ENCODE assay signal across 8 mouse cellular contexts in genomic region chr11:69118765-69119164, GRCm38 (mm10). TPM values are rescaled to one million over a fixed set of nuclear protein-coding genes. Genes with fewer than 3 reads are reported as not detected.
DNase-seq lines count a peak whose midpoint lies in the region; ATAC-seq and TF ChIP-seq lines count a peak whose summit lies in the region.

No protein-coding gene starts in this region.

- ATAC-seq in monocyte, adult 5-6 weeks (replicated peaks; ENCODE audit: insufficient number of reproducible peaks, low FRiP score, low TSS enrichment, poor library complexity, severe bottlenecking), result peak; percentile 14; the same call in 1 of the 2 replicates

- peaks cover 55% of the 10 kb centered on the region for H3K4me1 ChIP-seq in embryonic facial prominence, embryonic 10.5 days
- peaks cover 17% of the 10 kb centered on the region for H3K4me1 ChIP-seq in liver, adult 2 months (ENCODE audit: control insufficient read depth, insufficient read depth, low read length)

- H3K27me3 ChIP-seq in embryonic facial prominence, embryonic 10.5 days (replicated peaks; ENCODE audit: low read depth, poor library complexity, severe bottlenecking), result peaks cover 58% of the 10 kb centered on the region
- no peaks in the 10 kb centered on the region for H3K27me3 ChIP-seq in liver, adult 2 months (ENCODE audit: control insufficient read depth, insufficient read depth, low read length)

- H3K27ac ChIP-seq in embryonic facial prominence, embryonic 10.5 days (replicated peaks), result no peak overlapping the region; the same call in 1 of the 2 replicates
- H3K27ac ChIP-seq in liver, adult 2 months (replicated peaks; ENCODE audit: insufficient read depth, low read depth, low read length), result no peak overlapping the region

- peak; percentile 94 for DNase-seq in gastrocnemius, adult 18-20 months (ENCODE audit: low spot score)
- DNase-seq in gastrocnemius, postnatal 14 days, result no peak
- DNase-seq in embryonic facial prominence, embryonic 10.5 days (ENCODE audit: low spot score), result peak; percentile 85
- peak; percentile 78 to 92 for DNase-seq in heart, adult 9 months (ENCODE audit: low spot score in 2 of 2)
- DNase-seq in kidney, adult 9 months, result peak; percentile 95
- DNase-seq in liver, adult 2 months (ENCODE audit: extremely low read depth, low read depth, low spot score), result peak; percentile 73
- peak; percentile 88 to 95 for DNase-seq in spleen, postnatal 4 days (ENCODE audit: low spot score in 2 of 2)

- H3K9me3 ChIP-seq in embryonic facial prominence, embryonic 10.5 days, result no peaks in the 10 kb centered on the region

- WGBS in embryonic facial prominence, embryonic 10.5 days, result under 1% methylated on average over 15 of the region's 15 CpGs
- 4% methylated on average over 15 of the region's 15 CpGs for WGBS in liver, adult 2 months

- no peak for TF ChIP-seq CTCF in liver, adult 2 months (IDR thresholded peaks at IDR 0.05; ENCODE audit: low read depth, low read length)

- H3K36me3 ChIP-seq in embryonic facial prominence, embryonic 10.5 days (replicated peaks), result no peaks in the 10 kb centered on the region
- H3K36me3 ChIP-seq in liver, adult 2 months (ENCODE audit: control insufficient read depth, insufficient read depth, low read length), result no peaks in the 10 kb centered on the region

- H3K79me2 ChIP-seq in liver, adult 2 months (ENCODE audit: control insufficient read depth, insufficient read depth, low read length), result no peaks in the 10 kb centered on the region

- no peak for TF ChIP-seq POLR2A in liver, adult 2 months (IDR thresholded peaks at IDR 0.05; ENCODE audit: extremely low read depth, insufficient read depth, low read length)

- H3K4me3 ChIP-seq in embryonic facial prominence, embryonic 10.5 days, result peak overlapping the region; percentile 74
- H3K4me3 ChIP-seq in liver, adult 2 months (ENCODE audit: insufficient read depth, low read depth, low read length), result no peak overlapping the region

- no peak overlapping the region for H3K9ac ChIP-seq in liver, adult 2 months (ENCODE audit: low read depth, low read length)

- intact Hi-C loops in gastrocnemius, postnatal 14 days (cut with DNase I; ENCODE audit: low total_unique reads), result no loop called here

RNA-seq across cellular contexts. Expression of gene Hes7, which starts 1.4 kb away (rescaled TPM):
- not detected for total RNA-seq in gastrocnemius, adult 18-20 months (2021)
- under 1 TPM in 1 of 2 experiments, not detected in 1; 0.10 TPM for total RNA-seq in gastrocnemius, postnatal 14 days (2021)
- polyA plus RNA-seq in embryonic facial prominence, embryonic 10.5 days (2016; fragmentation: Nextera tagmentation; extraction: Ambion mirVana), result 0.16 and 0.36 TPM in 2 replicates
- not detected in 2 replicates for total RNA-seq in liver, adult 2 months (2014; rRNA removed)
- 0.05 TPM in 1 of 2 replicates, not detected in the other for polyA plus RNA-seq in liver, adult 2 months (2012; rRNA removed)
- 0.49 TPM in 1 of 3 replicates, not detected in the others for total RNA-seq in monocyte, adult 5-6 weeks (2017)

RNA-seq across cellular contexts. Expression of gene 9130213A22Rik, which starts 3.6 kb away (rescaled TPM):
- total RNA-seq in gastrocnemius, adult 18-20 months (2021), result not detected
- under 1 TPM in 1 of 2 experiments, not detected in 1; 0.18 TPM for total RNA-seq in gastrocnemius, postnatal 14 days (2021)
- 0.12 TPM in 1 of 2 replicates, not detected in the other for polyA plus RNA-seq in embryonic facial prominence, embryonic 10.5 days (2016; fragmentation: Nextera tagmentation; extraction: Ambion mirVana)
- 0.13 TPM in 1 of 2 replicates, not detected in the other for total RNA-seq in liver, adult 2 months (2014; rRNA removed)
- polyA plus RNA-seq in liver, adult 2 months (2012; rRNA removed), result 0.05 and 0.10 TPM in 2 replicates
- total RNA-seq in monocyte, adult 5-6 weeks (2017), result not detected in 3 replicates

RNA-seq across cellular contexts. Expression of gene Aloxe3, which starts 6.9 kb away (rescaled TPM):
- not detected for total RNA-seq in gastrocnemius, adult 18-20 months (2021)
- total RNA-seq in gastrocnemius, postnatal 14 days (2021), result not detected
- 0.04 and 0.19 TPM in 2 replicates for polyA plus RNA-seq in embryonic facial prominence, embryonic 10.5 days (2016; fragmentation: Nextera tagmentation; extraction: Ambion mirVana)
- total RNA-seq in liver, adult 2 months (2014; rRNA removed), result not detected in 2 replicates
- 0.09 TPM in 1 of 2 replicates, not detected in the other for polyA plus RNA-seq in liver, adult 2 months (2012; rRNA removed)
- total RNA-seq in monocyte, adult 5-6 weeks (2017), result 0.32 to 0.57 TPM in 2 of 3 replicates, not detected in the other

RNA-seq across cellular contexts. Expression of gene Per1, which starts 23.7 kb away (rescaled TPM):
- total RNA-seq in gastrocnemius, adult 18-20 months (2021), result 10 to 100 TPM; 41.9 to 72.2 TPM
- total RNA-seq in gastrocnemius, postnatal 14 days (2021), result 10 to 100 TPM; 22.1 to 77.5 TPM
- polyA plus RNA-seq in embryonic facial prominence, embryonic 10.5 days (2016; fragmentation: Nextera tagmentation; extraction: Ambion mirVana), result 6.1 and 7.3 TPM in 2 replicates
- total RNA-seq in liver, adult 2 months (2014; rRNA removed), result 8.0 and 9.0 TPM in 2 replicates
- polyA plus RNA-seq in liver, adult 2 months (2012; rRNA removed), result 4.6 and 6.9 TPM in 2 replicates
- total RNA-seq in monocyte, adult 5-6 weeks (2017), result 44.9 to 89.7 TPM (median 81.1 TPM) in 3 replicates

RNA-seq across cellular contexts. Expression of gene Vamp2, which starts 30.5 kb away (rescaled TPM):
- 10 to 100 TPM; 37.4 to 39.3 TPM for total RNA-seq in gastrocnemius, adult 18-20 months (2021)
- total RNA-seq in gastrocnemius, postnatal 14 days (2021), result 10 to 100 TPM; 37.9 to 39.7 TPM
- polyA plus RNA-seq in embryonic facial prominence, embryonic 10.5 days (2016; fragmentation: Nextera tagmentation; extraction: Ambion mirVana), result 60.9 and 70.0 TPM in 2 replicates
- total RNA-seq in liver, adult 2 months (2014; rRNA removed), result 5.2 and 6.4 TPM in 2 replicates
- polyA plus RNA-seq in liver, adult 2 months (2012; rRNA removed), result 21.7 and 36.9 TPM in 2 replicates
- total RNA-seq in monocyte, adult 5-6 weeks (2017), result 13.1 to 89.9 TPM (median 23.6 TPM) in 3 replicates
